Mouse (Mus musculus) bone marrow, adult 2 months (tissue): ENCODE measurements around the gene Gm16181.

Experiments
- CTCF ChIP-seq: fragments of 200-500 bp; IDR thresholded peaks from 2 replicates; pipeline ENCODE4 v1.5.1; 2011; ENCODE audit warnings: low read length, control low read depth; ENCODE audit not compliant: control insufficient read depth, insufficient read depth
- POLR2A ChIP-seq: fragments of 200-500 bp; IDR thresholded peaks from 2 replicates; pipeline ENCODE4 v1.6.1; 2011; ENCODE audit warnings: low read depth, mild to moderate bottlenecking, control low read depth, low read length, borderline replicate concordance; ENCODE audit not compliant: control insufficient read depth

DNA sequence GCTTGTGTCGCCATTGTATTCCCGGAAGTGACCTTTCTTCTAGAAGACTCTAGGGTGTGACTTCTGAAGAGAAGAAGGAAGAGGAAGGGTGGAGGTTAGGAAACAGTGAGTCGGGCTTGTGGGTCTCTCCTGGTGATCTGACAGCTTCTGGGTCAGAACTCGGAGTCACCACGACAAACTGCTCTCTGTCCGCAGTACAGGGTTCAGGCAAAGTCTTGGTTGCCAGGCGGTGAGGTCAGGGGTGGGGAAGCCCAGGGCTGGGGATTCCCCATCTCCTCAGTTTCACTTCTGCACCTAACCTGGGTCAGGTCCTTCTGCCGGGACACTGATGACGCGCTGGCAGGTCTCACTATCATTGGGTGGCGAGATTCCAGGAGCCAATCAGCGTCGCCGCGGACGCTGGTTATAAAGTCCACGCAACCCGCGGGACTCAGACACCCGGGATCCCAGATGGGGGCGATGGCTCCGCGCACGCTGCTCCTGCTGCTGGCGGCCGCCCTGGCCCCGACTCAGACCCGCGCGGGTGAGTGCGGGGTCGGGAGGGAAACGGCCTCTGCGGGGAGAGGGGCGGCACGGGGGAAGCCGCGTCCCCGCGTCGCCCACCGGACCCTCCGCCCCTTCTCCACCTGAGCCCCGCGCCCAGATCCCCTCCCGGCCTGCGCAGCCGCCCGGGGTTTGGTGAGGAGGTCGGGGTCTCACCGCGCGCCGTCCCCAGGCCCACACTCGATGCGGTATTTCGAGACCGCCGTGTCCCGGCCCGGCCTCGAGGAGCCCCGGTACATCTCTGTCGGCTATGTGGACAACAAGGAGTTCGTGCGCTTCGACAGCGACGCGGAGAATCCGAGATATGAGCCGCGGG, 42.3 kb downstream of the Gm16181 start, which contains the start of gene H2-D1:
- TF ChIP-seq POLR2A (peak; percentile 99), CTCF (no peak)
